Mouse (Mus musculus): ENCODE data around the gene Pla2g4c.

- TF ChIP-seq POLR2A (IDR thresholded peaks at IDR 0.05; ENCODE audit: low read depth, low read length) (no peak), CTCF (IDR thresholded peaks at IDR 0.05; ENCODE audit: extremely low read depth, insufficient read length, insufficient replicate concordance, low read depth, low read length) (no peak)
These were observed 33.1 kb upstream of the Pla2g4c start for GRCm38 (mm10) chr7:13291370-13291769.
